Mouse (Mus musculus): Measurements from ENCODE around the gene Stxbp1. TPM values are rescaled to one million over a fixed set of nuclear protein-coding genes. Genes with fewer than 3 reads are reported as not detected.

Stxbp1 gene
- polyA plus RNA-seq, 1 experiment from 2014 or later, result 330 TPM

GRCm38 (mm10) chr2:32772626-32773279 lies 74.3 kb downstream of the Stxbp1 start:
- Histone ChIP-seq H3K36me3 (replicated peaks) (no peaks in the 10 kb centered on the region), H3K4me1 (peaks cover 19% of the 10 kb centered on the region), H3K4me2 (no peak overlapping the region), H3K9me3 (no peaks in the 10 kb centered on the region), H3K27me3 (replicated peaks) (no peaks in the 10 kb centered on the region), H3K27ac (no peak overlapping the region), H3K9ac (no peak overlapping the region), H3K4me3 (no peak overlapping the region)
- WGBS, result 82% methylated on average over 8 of the region's 8 CpGs
- no peak for ATAC-seq (replicated peaks)

- H3K36me3 ChIP-seq (replicated peaks), result no peaks in the 10 kb centered on the region
- no peak overlapping the region for H3K27ac ChIP-seq
- H3K4me1 ChIP-seq, result peaks cover 19% of the 10 kb centered on the region
- H3K4me2 ChIP-seq, result no peak overlapping the region
- no peaks in the 10 kb centered on the region for H3K27me3 ChIP-seq (replicated peaks)
- no peaks in the 10 kb centered on the region for H3K9me3 ChIP-seq
- ATAC-seq (replicated peaks), result no peak
- no peak overlapping the region for H3K9ac ChIP-seq
- 37% methylated on average over 12 of the region's 12 CpGs for WGBS
- no peak overlapping the region for H3K4me3 ChIP-seq
Observed at GRCm38 (mm10) chr2:32771886-32772285, 75.2 kb downstream of the Stxbp1 start.

- no peak for ATAC-seq (replicated peaks)
- 47% methylated on average over 5 of the region's 5 CpGs for WGBS
- H3K9ac ChIP-seq, result no peak overlapping the region
- no peaks in the 10 kb centered on the region for H3K36me3 ChIP-seq (replicated peaks)
- H3K4me3 ChIP-seq, result no peak overlapping the region
- H3K27ac ChIP-seq, result no peak overlapping the region
- H3K9me3 ChIP-seq, result no peaks in the 10 kb centered on the region
- H3K4me2 ChIP-seq, result no peak overlapping the region
- peaks cover 6% of the 10 kb centered on the region; the same call in 1 of the 2 replicates for H3K4me1 ChIP-seq
- no peaks in the 10 kb centered on the region for H3K27me3 ChIP-seq (replicated peaks)
Observed at GRCm38 (mm10) chr2:32769327-32770085, 77.5 kb downstream of the Stxbp1 start.

- H3K4me3 ChIP-seq, result no peak overlapping the region
- H3K36me3 ChIP-seq (replicated peaks), result no peaks in the 10 kb centered on the region
- 54% methylated on average over 19 of the region's 19 CpGs for WGBS
- H3K4me2 ChIP-seq, result no peak overlapping the region
- ATAC-seq (replicated peaks), result no peak
- no peaks in the 10 kb centered on the region for H3K27me3 ChIP-seq (replicated peaks)
- H3K9me3 ChIP-seq, result no peaks in the 10 kb centered on the region
- no peak overlapping the region for H3K27ac ChIP-seq
- peaks cover 6% of the 10 kb centered on the region; the same call in 1 of the 2 replicates for H3K4me1 ChIP-seq
- no peak overlapping the region for H3K9ac ChIP-seq
Observed at GRCm38 (mm10) chr2:32768661-32769285, 78.3 kb downstream of the Stxbp1 start.

- no peak for ATAC-seq (replicated peaks)
- no peaks in the 10 kb centered on the region for H3K9me3 ChIP-seq
- WGBS, result 65% methylated on average over 12 of the region's 12 CpGs
Observed at GRCm38 (mm10) chr2:32767241-32767640, 79.8 kb downstream of the Stxbp1 start.

GRCm38 (mm10) chr2:32763353-32763752 lies 83.7 kb downstream of the Stxbp1 start:
- H3K4me3 ChIP-seq, result no peak overlapping the region
- H3K27ac ChIP-seq, result no peak overlapping the region
- no peaks in the 10 kb centered on the region for H3K9me3 ChIP-seq
- peaks cover 22% of the 10 kb centered on the region; the same call in 1 of the 2 replicates for H3K36me3 ChIP-seq (replicated peaks)
- no peak overlapping the region for H3K4me2 ChIP-seq
- 88% methylated on average over 3 of the region's 3 CpGs for WGBS
- no peaks in the 10 kb centered on the region for H3K27me3 ChIP-seq (replicated peaks)
- H3K9ac ChIP-seq, result no peak overlapping the region
- H3K4me1 ChIP-seq, result peaks cover 4% of the 10 kb centered on the region; the same call in 1 of the 2 replicates
- no peak for ATAC-seq (replicated peaks)

More at GRCm38 (mm10) chr2:32767241-32767640, 79.8 kb downstream of the Stxbp1 start:
- Histone ChIP-seq H3K4me2 (no peak overlapping the region), H3K9ac (no peak overlapping the region), H3K4me3 (no peak overlapping the region), H3K27ac (no peak overlapping the region), H3K4me1 (peaks cover 6% of the 10 kb centered on the region; the same call in 1 of the 2 replicates), H3K27me3 (replicated peaks) (no peaks in the 10 kb centered on the region), H3K36me3 (replicated peaks) (0 out of 2 replicates have a peak, but pooled peaks cover 5% of the 10 kb centered on the region)

GRCm38 (mm10) chr2:32761859-32762258 lies 85.2 kb downstream of the Stxbp1 start:
- Histone ChIP-seq H3K4me2 (no peak overlapping the region), H3K27ac (no peak overlapping the region), H3K36me3 (replicated peaks) (peaks cover 22% of the 10 kb centered on the region; the same call in 1 of the 2 replicates), H3K4me1 (peaks cover 12% of the 10 kb centered on the region), H3K9me3 (no peaks in the 10 kb centered on the region), H3K27me3 (replicated peaks) (no peaks in the 10 kb centered on the region), H3K4me3 (no peak overlapping the region), H3K9ac (no peak overlapping the region)
- ATAC-seq (replicated peaks), result no peak
- 84% methylated on average over 4 of the region's 4 CpGs for WGBS

GRCm38 (mm10) chr2:32761361-32761760 lies 85.7 kb downstream of the Stxbp1 start:
- no peak for ATAC-seq (replicated peaks)
- H3K36me3 ChIP-seq (replicated peaks), result peaks cover 22% of the 10 kb centered on the region; the same call in 1 of the 2 replicates
- no peak overlapping the region for H3K9ac ChIP-seq
- 93% methylated on average over 14 of the region's 14 CpGs for WGBS
- H3K4me3 ChIP-seq, result no peak overlapping the region
- no peak overlapping the region for H3K27ac ChIP-seq
- H3K4me1 ChIP-seq, result peaks cover 15% of the 10 kb centered on the region
- no peaks in the 10 kb centered on the region for H3K9me3 ChIP-seq
- H3K27me3 ChIP-seq (replicated peaks), result no peaks in the 10 kb centered on the region
- H3K4me2 ChIP-seq, result no peak overlapping the region

- WGBS, result 84% methylated on average over 2 of the region's 2 CpGs
- H3K27me3 ChIP-seq (replicated peaks), result no peaks in the 10 kb centered on the region
- no peak overlapping the region for H3K4me3 ChIP-seq
- no peaks in the 10 kb centered on the region for H3K9me3 ChIP-seq
- H3K4me1 ChIP-seq, result peaks cover 15% of the 10 kb centered on the region
- H3K9ac ChIP-seq, result no peak overlapping the region; the same call in 1 of the 2 replicates
- H3K4me2 ChIP-seq, result no peak overlapping the region
- H3K36me3 ChIP-seq (replicated peaks), result peaks cover 28% of the 10 kb centered on the region; the same call in 1 of the 2 replicates
- H3K27ac ChIP-seq, result no peak overlapping the region
- ATAC-seq (replicated peaks), result no peak
Observed at GRCm38 (mm10) chr2:32759001-32759400, 88.0 kb downstream of the Stxbp1 start.

- 84% methylated on average over 8 of the region's 8 CpGs for WGBS
- Histone ChIP-seq H3K4me3 (no peak overlapping the region), H3K9ac (no peak overlapping the region; the same call in 1 of the 2 replicates), H3K36me3 (replicated peaks) (peaks cover 28% of the 10 kb centered on the region; the same call in 1 of the 2 replicates), H3K4me1 (peaks cover 15% of the 10 kb centered on the region), H3K27ac (no peak overlapping the region), H3K9me3 (no peaks in the 10 kb centered on the region), H3K4me2 (no peak overlapping the region), H3K27me3 (replicated peaks) (no peaks in the 10 kb centered on the region)
- ATAC-seq (replicated peaks), result no peak
Observed at GRCm38 (mm10) chr2:32758503-32758902, 88.5 kb downstream of the Stxbp1 start.

- H3K36me3 ChIP-seq (replicated peaks), result peaks cover 27% of the 10 kb centered on the region; the same call in 1 of the 2 replicates
- peak within 1 kb of the TSS; percentile 80 for H3K4me3 ChIP-seq
- peak within 1 kb of the TSS; percentile 56 for H3K4me2 ChIP-seq
- WGBS, result under 1% methylated on average over 66 of the region's 66 CpGs
- H3K9me3 ChIP-seq, result no peaks in the 10 kb centered on the region
- no peaks in the 10 kb centered on the region for H3K27me3 ChIP-seq (replicated peaks)
- peak; percentile 94 for ATAC-seq (replicated peaks)
- peak within 1 kb of the TSS; percentile 92 for H3K9ac ChIP-seq
- H3K4me1 ChIP-seq, result peaks cover 15% of the 10 kb centered on the region
- H3K27ac ChIP-seq, result peak within 1 kb of the TSS; percentile 93
Observed at GRCm38 (mm10) chr2:32757056-32757845, 89.8 kb downstream of the Stxbp1 start, which contains the start of gene Tor2a. Tor2a (plus strand) TSS chr2:32757234.

Data from midbrain, embryonic 15.5 days (tissue).